Mouse (Mus musculus) neutrophil, adult 65 days (primary cell): ENCODE measurements around the gene Epha5. TPM values are rescaled to one million over a fixed set of nuclear protein-coding genes. Genes with fewer than 3 reads are reported as not detected.

Experiments used
- total RNA-seq: library from RNA; stranded (reverse); gene quantifications from 2 replicates; pipeline ENCODE4 v1.2.4, GENCODE M21; 2023

The Epha5 gene
- total RNA-seq: not detected in 2 replicates

DNA sequence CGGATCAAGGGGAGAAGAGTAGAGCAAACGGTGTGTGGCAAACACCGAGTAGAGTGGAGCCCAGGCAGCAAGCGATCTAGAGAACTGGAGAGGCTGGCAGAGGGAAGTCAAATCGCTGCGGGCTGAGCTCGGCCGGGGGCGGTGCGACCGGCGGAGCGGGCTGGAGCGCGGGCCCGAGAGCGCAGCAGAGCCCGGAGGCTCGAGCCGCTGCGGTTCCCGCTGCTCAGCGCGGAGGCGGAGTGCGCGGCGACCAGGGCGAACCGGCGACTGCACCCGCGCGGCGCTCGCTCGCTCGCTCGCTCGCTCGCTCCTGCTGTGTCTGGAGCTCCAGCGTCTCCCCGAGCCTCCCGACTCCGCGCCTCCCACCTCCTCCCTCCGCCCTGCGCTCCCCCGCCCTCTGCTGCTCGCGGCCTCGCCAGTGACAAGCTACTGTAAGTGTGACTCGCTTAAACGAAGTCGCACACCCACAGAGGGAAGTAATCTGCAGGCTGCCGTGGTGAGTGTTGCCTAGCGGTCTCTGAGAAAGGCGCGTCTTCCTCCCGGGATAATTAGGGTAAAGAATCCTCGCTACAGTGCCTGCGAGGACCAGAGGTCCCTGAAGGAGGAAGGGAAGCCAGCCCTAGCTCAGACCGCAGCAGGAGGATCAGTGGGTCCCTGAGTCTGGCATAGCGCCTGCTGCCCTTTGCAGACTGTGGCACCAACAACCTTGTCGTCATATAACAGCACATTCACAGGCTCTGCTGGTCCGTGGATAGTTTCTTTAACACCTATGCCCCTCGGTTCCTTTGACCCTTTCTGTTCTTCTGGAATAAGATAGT is at the start of gene Epha5:
Gene Epha5, minus strand, starts transcription at position 321 of the 818 bp plus-strand sequence.

